Mouse (Mus musculus) CH12.LX (cell line): ENCODE data around the gene Zswim8.

ENCODE experiments used
- CTCF ChIP-seq, 2 experiments: IDR thresholded peaks in 1 of 2; conservative IDR thresholded peaks in 1 of 2; 2 replicates each; pipeline ENCODE4 v1.5.1; 2011 to 2012; ENCODE audit warnings: low read depth in 2 of 2, low read length in 2 of 2, improper control_type of control experiment in 1 of 2, inconsistent platforms in 1 of 2, mild to moderate bottlenecking in 1 of 2, moderate library complexity in 1 of 2
- E2F4 ChIP-seq: IDR thresholded peaks from 2 replicates; pipeline ENCODE4 v1.6.1; 2011; ENCODE audit warnings: low read depth, low read length, improper control_type of control experiment; ENCODE audit not compliant: insufficient replicate concordance
- EP300 ChIP-seq: IDR thresholded peaks from 2 replicates; pipeline ENCODE4 v1.6.1; 2011; ENCODE audit warnings: low read length, improper control_type of control experiment
- HCFC1 ChIP-seq: IDR thresholded peaks from 2 replicates; pipeline ENCODE4 v1.6.1; 2012; ENCODE audit warnings: low read depth, mild to moderate bottlenecking, inconsistent platforms, low read length, improper control_type of control experiment
- JUN ChIP-seq: IDR thresholded peaks from 2 replicates; pipeline ENCODE4 v1.6.1; 2011; ENCODE audit warnings: low read depth, mild to moderate bottlenecking, low read length, improper control_type of control experiment, moderate library complexity; ENCODE audit not compliant: insufficient read depth
- MAX ChIP-seq: IDR thresholded peaks from 2 replicates; pipeline ENCODE4 v1.6.1; 2011; ENCODE audit warnings: low read length, improper control_type of control experiment
- MAZ ChIP-seq: IDR thresholded peaks from 2 replicates; pipeline ENCODE4 v1.6.1; 2012; ENCODE audit warnings: low read depth, mild to moderate bottlenecking, inconsistent platforms, low read length, improper control_type of control experiment, moderate library complexity
- POLR2A ChIP-seq: IDR thresholded peaks from 2 replicates; pipeline ENCODE4 v1.6.1; 2011; ENCODE audit warnings: low read depth, mild to moderate bottlenecking, improper control_type of control experiment, low read length
- RCOR1 ChIP-seq: conservative IDR thresholded peaks from 2 replicates; pipeline ENCODE4 v1.6.1; 2012; ENCODE audit warnings: low read depth, mild to moderate bottlenecking, inconsistent platforms, low read length, improper control_type of control experiment
- SMC3 ChIP-seq: IDR thresholded peaks from 2 replicates; pipeline ENCODE4 v1.6.1; 2011; ENCODE audit warnings: low read depth, low read length, improper control_type of control experiment
- UBTF ChIP-seq: IDR thresholded peaks from 2 replicates; pipeline ENCODE4 v1.6.1; 2012; ENCODE audit warnings: low read depth, mild to moderate bottlenecking, inconsistent platforms, low read length, improper control_type of control experiment, moderate library complexity
- USF1 ChIP-seq: IDR thresholded peaks from 2 replicates; pipeline ENCODE4 v1.6.1; 2014; ENCODE audit warnings: low read depth, mild to moderate bottlenecking, inconsistent platforms, low read length, improper control_type of control experiment

GRCm38 (mm10) chr14:20749494-20750051, 42.2 kb downstream of the Zswim8 start:
- no peak for TF ChIP-seq MAZ
- TF ChIP-seq CTCF (conservative IDR thresholded peaks at IDR 0.05 in 1 of 2, IDR thresholded peaks at IDR 0.05 in 1 of 2; ENCODE audit: low read depth in 2 of 2, low read length in 2 of 2), result no peak
- no peak for TF ChIP-seq POLR2A
- TF ChIP-seq SMC3, result no peak
- TF ChIP-seq MAX, result no peak
- no peak for TF ChIP-seq E2F4
- TF ChIP-seq USF1, result no peak
- no peak for TF ChIP-seq RCOR1
- no peak for TF ChIP-seq HCFC1
- TF ChIP-seq EP300, result no peak
- no peak for TF ChIP-seq JUN
- TF ChIP-seq UBTF, result no peak
